In the genomic region with DNA sequence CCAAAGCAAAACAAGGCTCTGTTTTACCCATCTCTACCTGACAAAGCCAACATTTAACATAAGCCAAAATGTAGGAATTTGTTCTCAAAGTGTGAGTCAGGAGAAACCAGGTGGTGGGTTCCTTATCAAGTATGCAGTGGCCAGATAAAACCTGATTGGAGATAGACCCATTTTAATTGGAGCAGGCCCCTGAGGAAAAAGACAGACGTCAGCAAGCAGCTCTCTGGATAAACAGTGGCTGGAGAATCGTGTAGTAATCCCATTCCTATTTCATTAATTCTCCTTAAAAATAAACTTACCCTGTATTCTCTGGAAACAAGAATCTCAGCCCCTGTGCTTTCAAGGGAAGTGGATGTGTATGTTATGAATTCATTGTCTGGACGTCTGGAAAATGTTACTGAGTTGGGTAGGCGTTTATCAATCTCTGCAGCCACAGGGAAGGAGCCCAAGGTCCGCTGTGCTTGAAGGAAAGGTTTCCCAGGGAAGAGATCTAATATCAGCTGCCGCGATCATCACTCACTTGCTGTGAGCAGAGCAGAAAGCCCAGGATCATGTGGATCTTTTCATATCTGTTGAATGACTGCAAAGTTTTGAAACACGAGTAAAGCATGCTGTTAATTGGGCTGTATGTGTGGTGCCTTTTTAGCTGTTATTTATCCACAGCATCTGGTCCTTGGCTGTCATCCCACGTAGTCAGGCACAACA, we compare ENCODE assay signal across 12 mouse cellular contexts.
DNase-seq lines count a peak whose midpoint lies in the region; ATAC-seq and TF ChIP-seq lines count a peak whose summit lies in the region.
"Had no signal": no experiment of that assay in that cellular context is flagged by ENCODE, and none has a peak within 500 bp of the region (broad histone marks: within the 10 kb centered on the region; RNA-seq: fewer than 3 reads in every experiment).

No protein-coding gene starts in this region.

- no peak for DNase-seq in intestine, embryonic 14.5 days (ENCODE audit: low spot score)
- peak; percentile 54 for DNase-seq in embryonic facial prominence, embryonic 14.5 days (ENCODE audit: low spot score)
- peak; percentile 62 for DNase-seq in lung, postnatal 0 days (ENCODE audit: low spot score)
- DNase-seq in cerebellum, postnatal 25 days: no peak
- DNase-seq in right cerebral cortex, postnatal 14 days: no peak
- DNase-seq: adrenal gland, postnatal 10 days; gastrocnemius, postnatal 25 days; layer of hippocampus, postnatal 36 days had no signal

- H3K27me3 ChIP-seq in intestine, embryonic 14.5 days (replicated peaks; ENCODE audit: control insufficient read depth, insufficient read depth, low read length): no peaks in the 10 kb centered on the region
- H3K27me3 ChIP-seq in intestine, postnatal 0 days (replicated peaks; ENCODE audit: control insufficient read depth, insufficient read depth, low read length): no peaks in the 10 kb centered on the region
- H3K27me3 ChIP-seq in embryonic facial prominence, embryonic 14.5 days (replicated peaks; ENCODE audit: control insufficient read depth, insufficient read depth, low read length): no peaks in the 10 kb centered on the region
- no peaks in the 10 kb centered on the region for H3K27me3 ChIP-seq in heart, embryonic 13.5 days (replicated peaks)
- H3K27me3 ChIP-seq in lung, postnatal 0 days (replicated peaks; ENCODE audit: insufficient read depth, low read length): no peaks in the 10 kb centered on the region
- H3K27me3 ChIP-seq: liver, embryonic 15.5 days had no signal

- H3K36me3 ChIP-seq in intestine, embryonic 14.5 days (ENCODE audit: control insufficient read depth, insufficient read depth, low read length): no peaks in the 10 kb centered on the region
- H3K36me3 ChIP-seq in intestine, postnatal 0 days (ENCODE audit: control insufficient read depth, insufficient read depth): no peaks in the 10 kb centered on the region
- no peaks in the 10 kb centered on the region for H3K36me3 ChIP-seq in embryonic facial prominence, embryonic 14.5 days (ENCODE audit: control insufficient read depth, insufficient read depth, low read length)
- H3K36me3 ChIP-seq in heart, embryonic 13.5 days: no peaks in the 10 kb centered on the region
- no peaks in the 10 kb centered on the region for H3K36me3 ChIP-seq in lung, postnatal 0 days (ENCODE audit: insufficient read depth, low read length)
- H3K36me3 ChIP-seq: liver, embryonic 15.5 days had no signal

- peaks cover 15% of the 10 kb centered on the region; the same call in 1 of the 2 replicates for H3K4me1 ChIP-seq in intestine, embryonic 14.5 days (replicated peaks; ENCODE audit: control insufficient read depth, insufficient read depth, low read length)
- no peaks in the 10 kb centered on the region for H3K4me1 ChIP-seq in intestine, postnatal 0 days (replicated peaks; ENCODE audit: control insufficient read depth, insufficient read depth, low read length)
- H3K4me1 ChIP-seq in embryonic facial prominence, embryonic 14.5 days (ENCODE audit: control insufficient read depth, insufficient read depth, low read length): peaks cover 5% of the 10 kb centered on the region
- peaks cover 10% of the 10 kb centered on the region; the same call in 1 of the 2 replicates for H3K4me1 ChIP-seq in heart, embryonic 13.5 days
- H3K4me1 ChIP-seq in lung, postnatal 0 days (ENCODE audit: insufficient read depth, low read depth, low read length): no peaks in the 10 kb centered on the region
- H3K4me1 ChIP-seq: liver, embryonic 15.5 days had no signal

- H3K9ac ChIP-seq in intestine, embryonic 14.5 days (ENCODE audit: low read length): no peak overlapping the region
- H3K9ac ChIP-seq in intestine, postnatal 0 days (ENCODE audit: low read depth, low read length): no peak overlapping the region
- no peak overlapping the region for H3K9ac ChIP-seq in embryonic facial prominence, embryonic 14.5 days (ENCODE audit: low read depth, low read length)
- H3K9ac ChIP-seq in heart, embryonic 13.5 days: no peak overlapping the region
- H3K9ac ChIP-seq in lung, postnatal 0 days (replicated peaks; ENCODE audit: low read depth): no peak overlapping the region
- H3K9ac ChIP-seq: liver, embryonic 15.5 days had no signal

- no peak for TF ChIP-seq CTCF in intestine, postnatal 0 days (IDR thresholded peaks at IDR 0.05; ENCODE audit: low read depth)
- TF ChIP-seq CTCF in lung, postnatal 0 days (IDR thresholded peaks at IDR 0.05): no peak

- 26% methylated on average over 9 of the region's 9 CpGs for WGBS in intestine, embryonic 14.5 days
- 46% methylated on average over 9 of the region's 9 CpGs for WGBS in intestine, postnatal 0 days
- WGBS in embryonic facial prominence, embryonic 14.5 days: 33% methylated on average over 9 of the region's 9 CpGs
- WGBS in heart, embryonic 13.5 days: 29% methylated on average over 9 of the region's 9 CpGs
- 33% methylated on average over 9 of the region's 9 CpGs for WGBS in lung, postnatal 0 days

- peak overlapping the region; percentile 30; the same call in 1 of the 2 replicates for H3K27ac ChIP-seq in intestine, embryonic 14.5 days (ENCODE audit: low read depth)
- H3K27ac ChIP-seq in intestine, postnatal 0 days (ENCODE audit: low read depth, low read length): no peak overlapping the region
- no peak overlapping the region for H3K27ac ChIP-seq in embryonic facial prominence, embryonic 14.5 days (replicated peaks; ENCODE audit: low read depth, low read length)
- H3K27ac ChIP-seq in heart, embryonic 13.5 days (replicated peaks): peak overlapping the region; percentile 57
- 0 out of 2 replicates have a peak overlapping the region, but pooled peaks have one; percentile 27 for H3K27ac ChIP-seq in lung, postnatal 0 days (ENCODE audit: low read length)
- H3K27ac ChIP-seq: liver, embryonic 15.5 days had no signal

- H3K9me3 ChIP-seq in intestine, embryonic 14.5 days (ENCODE audit: control insufficient read depth, low read length): no peaks in the 10 kb centered on the region
- H3K9me3 ChIP-seq in intestine, postnatal 0 days (ENCODE audit: control insufficient read depth): no peaks in the 10 kb centered on the region
- H3K9me3 ChIP-seq in embryonic facial prominence, embryonic 14.5 days (ENCODE audit: control insufficient read depth, low read length): no peaks in the 10 kb centered on the region
- no peaks in the 10 kb centered on the region for H3K9me3 ChIP-seq in heart, embryonic 13.5 days
- H3K9me3 ChIP-seq in lung, postnatal 0 days (ENCODE audit: low read length): no peaks in the 10 kb centered on the region
- H3K9me3 ChIP-seq: liver, embryonic 15.5 days had no signal

- TF ChIP-seq EP300 in lung, postnatal 0 days (IDR thresholded peaks at IDR 0.05): peak; percentile 89

- ATAC-seq in intestine, embryonic 14.5 days (replicated peaks; ENCODE audit: low FRiP score, low TSS enrichment, low read depth): peak; percentile 23; the same call in 1 of the 2 replicates
- no peak for ATAC-seq in intestine, postnatal 0 days
- ATAC-seq in embryonic facial prominence, embryonic 14.5 days (ENCODE audit: low read depth): peak; percentile 37; the same call in 1 of the 2 replicates
- ATAC-seq in heart, embryonic 13.5 days (ENCODE audit: extremely low read depth, insufficient number of reproducible peaks, low FRiP score, low TSS enrichment): 0 out of 2 replicates have a peak, but pooled peaks have one; percentile 14
- peak; percentile 79 for ATAC-seq in lung, postnatal 0 days
- no peak for ATAC-seq in megakaryocyte, adult 5-6 weeks (ENCODE audit: poor library complexity, severe bottlenecking)

- 0 out of 2 replicates have a peak overlapping the region, but pooled peaks have one; percentile 11 for H3K4me2 ChIP-seq in intestine, embryonic 14.5 days (ENCODE audit: low read length)
- H3K4me2 ChIP-seq in intestine, postnatal 0 days (replicated peaks; ENCODE audit: low read depth): no peak overlapping the region
- H3K4me2 ChIP-seq in embryonic facial prominence, embryonic 14.5 days (ENCODE audit: low read depth, low read length): peak overlapping the region; percentile 12; the same call in 1 of the 2 replicates
- 0 out of 2 replicates have a peak overlapping the region, but pooled peaks have one; percentile 21 for H3K4me2 ChIP-seq in heart, embryonic 13.5 days
- H3K4me2 ChIP-seq in lung, postnatal 0 days (replicated peaks; ENCODE audit: low read depth, low read length): 0 out of 2 replicates have a peak overlapping the region, but pooled peaks have one; percentile 8
- H3K4me2 ChIP-seq: liver, embryonic 15.5 days had no signal

- H3K4me3 ChIP-seq in intestine, embryonic 14.5 days (ENCODE audit: low read depth, low read length): no peak overlapping the region
- no peak overlapping the region for H3K4me3 ChIP-seq in intestine, postnatal 0 days (ENCODE audit: low read depth, low read length)
- H3K4me3 ChIP-seq in embryonic facial prominence, embryonic 14.5 days (ENCODE audit: low read depth, low read length): no peak overlapping the region
- H3K4me3 ChIP-seq in heart, embryonic 13.5 days: no peak overlapping the region
- H3K4me3 ChIP-seq in lung, postnatal 0 days (ENCODE audit: low read depth, low read length): no peak overlapping the region
- H3K4me3 ChIP-seq: liver, embryonic 15.5 days had no signal

Comparison
In these comparisons a context has a peak if more than half of its experiments do, and no peak if none do; other contexts are left out.
1. ATAC-seq: peak in intestine, embryonic 14.5 days (single experiment), embryonic facial prominence, embryonic 14.5 days (single experiment), heart, embryonic 13.5 days (single experiment) and lung, postnatal 0 days (single experiment); none in intestine, postnatal 0 days (single experiment) and megakaryocyte, adult 5-6 weeks (single experiment).
2. H3K27ac ChIP-seq: peak in intestine, embryonic 14.5 days (single experiment), heart, embryonic 13.5 days (single experiment) and lung, postnatal 0 days (single experiment); none in intestine, postnatal 0 days (single experiment) and embryonic facial prominence, embryonic 14.5 days (single experiment).
3. DNase-seq: peak in embryonic facial prominence, embryonic 14.5 days (single experiment) and lung, postnatal 0 days (single experiment); none in intestine, embryonic 14.5 days (single experiment), cerebellum, postnatal 25 days (0 of 2) and right cerebral cortex, postnatal 14 days (single experiment).